25 mouse cellular contexts compared by ENCODE assay signal in genomic region chr11:64442701-64443100, GRCm38 (mm10). TPM values are rescaled to one million over a fixed set of nuclear protein-coding genes. Genes with fewer than 3 reads are reported as not detected.
DNase-seq lines count a peak whose midpoint lies in the region; ATAC-seq and TF ChIP-seq lines count a peak whose summit lies in the region.
"Had no signal": no experiment of that assay in that cellular context is flagged by ENCODE, and none has a peak within 500 bp of the region (broad histone marks: within the 10 kb centered on the region; RNA-seq: fewer than 3 reads in every experiment).

No protein-coding gene starts in this region.

- no peaks in the 10 kb centered on the region; the same call in 1 of the 2 replicates for H3K4me1 ChIP-seq in heart, adult 2 months (ENCODE audit: control insufficient read depth, insufficient read depth, low read length)
- peaks cover 4% of the 10 kb centered on the region; the same call in 1 of the 2 replicates for H3K4me1 ChIP-seq in midbrain, embryonic 11.5 days (ENCODE audit: control insufficient read depth, insufficient read depth, low read length)
- no peaks in the 10 kb centered on the region for H3K4me1 ChIP-seq in midbrain, postnatal 0 days (ENCODE audit: insufficient read depth, low read length)
- H3K4me1 ChIP-seq in embryonic facial prominence, embryonic 12.5 days: peaks cover 8% of the 10 kb centered on the region; the same call in 1 of the 2 replicates
- H3K4me1 ChIP-seq in limb, embryonic 14.5 days (ENCODE audit: control insufficient read depth, insufficient read depth, low read length): peaks cover 17% of the 10 kb centered on the region; the same call in 1 of the 2 replicates
- 0 out of 2 replicates have a peak, but pooled peaks cover 4% of the 10 kb centered on the region for H3K4me1 ChIP-seq in forebrain, embryonic 15.5 days

- ATAC-seq in midbrain, embryonic 11.5 days (ENCODE audit: low FRiP score): no peak
- no peak for ATAC-seq in midbrain, postnatal 0 days (ENCODE audit: low FRiP score)
- peak; percentile 56; the same call in 1 of the 2 replicates for ATAC-seq in embryonic facial prominence, embryonic 12.5 days (ENCODE audit: insufficient number of reproducible peaks, insufficient read depth, low FRiP score, low TSS enrichment)
- no peak for ATAC-seq in limb, embryonic 14.5 days (ENCODE audit: low FRiP score, low read depth)
- no peak for ATAC-seq in forebrain, embryonic 15.5 days (replicated peaks)
- no peak for ATAC-seq in cerebellum, adult (ENCODE audit: insufficient number of reproducible peaks, low FRiP score, low TSS enrichment)
- ATAC-seq: activated CD4-positive, CD25-positive, alpha-beta regulatory T cell, adult 4 months; CD4-positive, CD25-positive, alpha-beta regulatory T cell, adult 4 months; forebrain, embryonic 14.5 days had no signal

- peak; percentile 10 for DNase-seq in heart, adult 11 months
- no peak for DNase-seq in heart, adult 2 months
- DNase-seq in midbrain, embryonic 11.5 days (ENCODE audit: low spot score, missing footprints): peak; percentile 56
- DNase-seq in midbrain, postnatal 0 days (ENCODE audit: low spot score): no peak
- DNase-seq in limb, embryonic 14.5 days (ENCODE audit: low spot score): peak; percentile 41
- DNase-seq: adrenal gland, adult 8-10 months; B cell, adult 2 months; cerebellum, adult 11-12 months had no signal

- 50% methylated on average over 3 of the region's 3 CpGs for WGBS in heart, adult 2 months
- 43% methylated on average over 3 of the region's 3 CpGs for WGBS in midbrain, embryonic 11.5 days
- 45% methylated on average over 3 of the region's 3 CpGs for WGBS in midbrain, postnatal 0 days
- WGBS in embryonic facial prominence, embryonic 12.5 days: 21% methylated on average over 3 of the region's 3 CpGs
- WGBS in limb, embryonic 14.5 days: 24% methylated on average over 3 of the region's 3 CpGs
- 37% methylated on average over 3 of the region's 3 CpGs for WGBS in forebrain, embryonic 15.5 days

- H3K27me3 ChIP-seq in heart, adult 2 months (ENCODE audit: control insufficient read depth, insufficient read depth, low read length): no peaks in the 10 kb centered on the region; the same call in 1 of the 2 replicates
- H3K27me3 ChIP-seq in midbrain, embryonic 11.5 days (ENCODE audit: control insufficient read depth, insufficient read depth, low read length): no peaks in the 10 kb centered on the region
- H3K27me3 ChIP-seq in midbrain, postnatal 0 days (ENCODE audit: insufficient read depth, low read length): 0 out of 2 replicates have a peak, but pooled peaks cover 3% of the 10 kb centered on the region
- 0 out of 2 replicates have a peak, but pooled peaks cover 5% of the 10 kb centered on the region for H3K27me3 ChIP-seq in embryonic facial prominence, embryonic 12.5 days
- no peaks in the 10 kb centered on the region for H3K27me3 ChIP-seq in limb, embryonic 14.5 days (ENCODE audit: control insufficient read depth, insufficient read depth, low read length)
- peaks cover 34% of the 10 kb centered on the region for H3K27me3 ChIP-seq in forebrain, embryonic 15.5 days
- H3K27me3 ChIP-seq: CH12.LX, Patski had no signal

- H3K36me3 ChIP-seq in heart, adult 2 months (ENCODE audit: control insufficient read depth, insufficient read depth, low read length): no peaks in the 10 kb centered on the region
- no peaks in the 10 kb centered on the region for H3K36me3 ChIP-seq in midbrain, embryonic 11.5 days (ENCODE audit: control insufficient read depth, insufficient read depth, low read length)
- no peaks in the 10 kb centered on the region for H3K36me3 ChIP-seq in midbrain, postnatal 0 days (ENCODE audit: insufficient read depth, low read length)
- no peaks in the 10 kb centered on the region for H3K36me3 ChIP-seq in embryonic facial prominence, embryonic 12.5 days
- H3K36me3 ChIP-seq in limb, embryonic 14.5 days (ENCODE audit: control insufficient read depth, insufficient read depth, low read length): no peaks in the 10 kb centered on the region
- no peaks in the 10 kb centered on the region for H3K36me3 ChIP-seq in forebrain, embryonic 15.5 days
- H3K36me3 ChIP-seq: embryonic facial prominence, embryonic 15.5 days; forebrain, embryonic 10.5 days; forebrain, embryonic 12.5 days; G1E had no signal

- intact Hi-C loops in heart, adult 2 months (cut with DNase I): loop anchor here (2.0 to 5.0 kb wide), 2 partner anchors 275 to 522 kb away; no protein-coding TSS in a partner anchor

- TF ChIP-seq EP300 in heart, adult 2 months (IDR thresholded peaks at IDR 0.05; ENCODE audit: insufficient read depth, low read depth, low read length): no peak

- no peak for TF ChIP-seq POLR2A in heart, adult 2 months (IDR thresholded peaks at IDR 0.05; ENCODE audit: insufficient read depth, low read depth, low read length)
- TF ChIP-seq POLR2A in limb, embryonic 14.5 days (IDR thresholded peaks at IDR 0.05; ENCODE audit: borderline replicate concordance, extremely low read depth, insufficient read depth, insufficient read length): no peak

- H3K9me3 ChIP-seq in midbrain, embryonic 11.5 days (ENCODE audit: control insufficient read depth, low read length): no peaks in the 10 kb centered on the region
- H3K9me3 ChIP-seq in midbrain, postnatal 0 days (ENCODE audit: low read length): no peaks in the 10 kb centered on the region
- no peaks in the 10 kb centered on the region for H3K9me3 ChIP-seq in embryonic facial prominence, embryonic 12.5 days
- H3K9me3 ChIP-seq in limb, embryonic 14.5 days (ENCODE audit: control insufficient read depth, low read length): no peaks in the 10 kb centered on the region
- no peaks in the 10 kb centered on the region for H3K9me3 ChIP-seq in forebrain, embryonic 15.5 days
- H3K9me3 ChIP-seq: embryonic facial prominence, embryonic 15.5 days; forebrain, embryonic 10.5 days; forebrain, embryonic 12.5 days; G1E had no signal

- no peak overlapping the region for H3K4me3 ChIP-seq in heart, adult 2 months
- no peak overlapping the region for H3K4me3 ChIP-seq in midbrain, embryonic 11.5 days (ENCODE audit: low read depth, low read length)
- no peak overlapping the region for H3K4me3 ChIP-seq in midbrain, postnatal 0 days (ENCODE audit: low read depth, low read length)
- no peak overlapping the region for H3K4me3 ChIP-seq in embryonic facial prominence, embryonic 12.5 days
- H3K4me3 ChIP-seq in limb, embryonic 14.5 days (replicated peaks; ENCODE audit: low read length): no peak overlapping the region
- H3K4me3 ChIP-seq in forebrain, embryonic 15.5 days: no peak overlapping the region
- H3K4me3 ChIP-seq: embryonic facial prominence, embryonic 15.5 days; erythroblast, embryonic 14.5 days; forebrain, embryonic 10.5 days; forebrain, embryonic 12.5 days had no signal

- no peak overlapping the region for H3K9ac ChIP-seq in heart, adult 2 months (ENCODE audit: low read depth, low read length)
- H3K9ac ChIP-seq in midbrain, embryonic 11.5 days (ENCODE audit: low read length): no peak overlapping the region
- no peak overlapping the region for H3K9ac ChIP-seq in midbrain, postnatal 0 days (replicated peaks; ENCODE audit: low read length, poor library complexity, severe bottlenecking)
- H3K9ac ChIP-seq in embryonic facial prominence, embryonic 12.5 days: no peak overlapping the region
- H3K9ac ChIP-seq in limb, embryonic 14.5 days (ENCODE audit: low read depth, low read length, severe bottlenecking): no peak overlapping the region
- no peak overlapping the region for H3K9ac ChIP-seq in forebrain, embryonic 15.5 days (replicated peaks)
- H3K9ac ChIP-seq: embryonic facial prominence, embryonic 15.5 days; forebrain, embryonic 12.5 days; forebrain, postnatal 0 days had no signal

- H3K4me2 ChIP-seq in midbrain, embryonic 11.5 days: no peak overlapping the region
- H3K4me2 ChIP-seq in midbrain, postnatal 0 days (ENCODE audit: low read depth, low read length, poor library complexity, severe bottlenecking): no peak overlapping the region
- no peak overlapping the region for H3K4me2 ChIP-seq in embryonic facial prominence, embryonic 12.5 days (replicated peaks)
- no peak overlapping the region for H3K4me2 ChIP-seq in limb, embryonic 14.5 days (replicated peaks; ENCODE audit: low read depth, low read length, severe bottlenecking)
- H3K4me2 ChIP-seq in forebrain, embryonic 15.5 days (replicated peaks): no peak overlapping the region

- no peaks in the 10 kb centered on the region for H3K79me2 ChIP-seq in heart, adult 2 months (replicated peaks; ENCODE audit: control insufficient read depth, insufficient read depth, low read length)

- no peak for TF ChIP-seq CTCF in heart, adult 2 months (IDR thresholded peaks at IDR 0.05)
- TF ChIP-seq CTCF in midbrain, postnatal 0 days (IDR thresholded peaks at IDR 0.05): no peak

- H3K27ac ChIP-seq in heart, adult 2 months: no peak overlapping the region
- H3K27ac ChIP-seq in midbrain, embryonic 11.5 days (ENCODE audit: low read depth, low read length): no peak overlapping the region
- H3K27ac ChIP-seq in midbrain, postnatal 0 days (ENCODE audit: low read depth, low read length): no peak overlapping the region
- no peak overlapping the region for H3K27ac ChIP-seq in embryonic facial prominence, embryonic 12.5 days
- no peak overlapping the region for H3K27ac ChIP-seq in limb, embryonic 14.5 days (replicated peaks; ENCODE audit: low read depth, low read length)
- no peak overlapping the region for H3K27ac ChIP-seq in forebrain, embryonic 15.5 days (replicated peaks)
- H3K27ac ChIP-seq: embryonic facial prominence, embryonic 15.5 days; forebrain, embryonic 10.5 days; forebrain, embryonic 12.5 days had no signal

RNA-seq across cellular contexts. Expression of gene F930015N05Rik, which starts 6.2 kb away (rescaled TPM):
- total RNA-seq in heart, adult 2 months (2021): under 1 TPM in 1 of 2 experiments, not detected in 1; 0.20 TPM
- polyA plus RNA-seq in heart, adult 2 months (2012; rRNA removed): 0.20 TPM in 1 of 2 replicates, not detected in the other
- polyA plus RNA-seq in midbrain, embryonic 11.5 days (2014; fragmentation: Nextera tagmentation; extraction: Ambion mirVana): 1.7 TPM in 2 replicates
- total RNA-seq in midbrain, postnatal 0 days (2014; rRNA removed): 0.61 and 2.4 TPM in 2 replicates
- polyA plus RNA-seq in midbrain, postnatal 0 days (2015; fragmentation: Nextera tagmentation; extraction: Ambion mirVana): 1.6 and 1.7 TPM in 2 replicates
- 5.0 and 7.5 TPM in 2 replicates for polyA plus RNA-seq in embryonic facial prominence, embryonic 12.5 days (2016; fragmentation: Nextera tagmentation; extraction: Ambion mirVana)
- 1.8 and 2.3 TPM in 2 replicates for polyA plus RNA-seq in limb, embryonic 14.5 days (2012; rRNA removed)
- polyA plus RNA-seq in limb, embryonic 14.5 days (2014; fragmentation: Nextera tagmentation; extraction: Ambion mirVana): 2.4 and 4.5 TPM in 2 replicates
- polyA plus RNA-seq in forebrain, embryonic 15.5 days (2015; fragmentation: Nextera tagmentation; extraction: Ambion mirVana): 0.27 and 0.45 TPM in 2 replicates
- total RNA-seq: adrenal gland, adult 18-20 months; adrenal gland, adult 8-10 months; adrenal gland, postnatal 14 days; adrenal gland, postnatal 36 days; CH12.LX; forebrain, postnatal 0 days; G1E had no signal
- polyA plus RNA-seq: activated CD4-positive, CD25-positive, alpha-beta regulatory T cell, adult 4 months; CD4-positive, CD25-positive, alpha-beta regulatory T cell, adult 4 months; erythroblast, embryonic 14.5 days; G1E had no signal

RNA-seq across cellular contexts. Expression of gene Hs3st3a1, which starts 7.6 kb away (rescaled TPM):
- under 1 TPM; 0.31 to 0.45 TPM for total RNA-seq in heart, adult 2 months (2021)
- polyA plus RNA-seq in heart, adult 2 months (2012; rRNA removed): 0.32 and 0.35 TPM in 2 replicates
- 3.1 and 3.4 TPM in 2 replicates for polyA plus RNA-seq in midbrain, embryonic 11.5 days (2014; fragmentation: Nextera tagmentation; extraction: Ambion mirVana)
- 5.4 and 6.6 TPM in 2 replicates for total RNA-seq in midbrain, postnatal 0 days (2014; rRNA removed)
- polyA plus RNA-seq in midbrain, postnatal 0 days (2015; fragmentation: Nextera tagmentation; extraction: Ambion mirVana): 0.58 and 0.93 TPM in 2 replicates
- polyA plus RNA-seq in embryonic facial prominence, embryonic 12.5 days (2016; fragmentation: Nextera tagmentation; extraction: Ambion mirVana): 4.6 and 4.7 TPM in 2 replicates
- polyA plus RNA-seq in limb, embryonic 14.5 days (2012; rRNA removed): 6.7 and 9.5 TPM in 2 replicates
- polyA plus RNA-seq in limb, embryonic 14.5 days (2014; fragmentation: Nextera tagmentation; extraction: Ambion mirVana): 5.2 and 5.6 TPM in 2 replicates
- 0.11 and 0.31 TPM in 2 replicates for polyA plus RNA-seq in forebrain, embryonic 15.5 days (2015; fragmentation: Nextera tagmentation; extraction: Ambion mirVana)
- total RNA-seq: CH12.LX had no signal
- polyA plus RNA-seq: activated CD4-positive, CD25-positive, alpha-beta regulatory T cell, adult 4 months; CD4-positive, CD25-positive, alpha-beta regulatory T cell, adult 4 months; erythroblast, embryonic 14.5 days; G1E had no signal

Comparison
In these comparisons a context has a peak if more than half of its experiments do, and no peak if none do; other contexts are left out.
1. DNase-seq: peak in heart, adult 11 months (single experiment), midbrain, embryonic 11.5 days (single experiment) and limb, embryonic 14.5 days (single experiment); none in heart, adult 2 months (0 of 2) and midbrain, postnatal 0 days (single experiment).